Mouse (Mus musculus): ENCODE measurements around the gene Pbx4. TPM values are rescaled to one million over a fixed set of nuclear protein-coding genes. Genes with fewer than 3 reads are reported as not detected.

Pbx4 gene
- polyA plus RNA-seq, 1 experiment = 3.3 TPM

DNA sequence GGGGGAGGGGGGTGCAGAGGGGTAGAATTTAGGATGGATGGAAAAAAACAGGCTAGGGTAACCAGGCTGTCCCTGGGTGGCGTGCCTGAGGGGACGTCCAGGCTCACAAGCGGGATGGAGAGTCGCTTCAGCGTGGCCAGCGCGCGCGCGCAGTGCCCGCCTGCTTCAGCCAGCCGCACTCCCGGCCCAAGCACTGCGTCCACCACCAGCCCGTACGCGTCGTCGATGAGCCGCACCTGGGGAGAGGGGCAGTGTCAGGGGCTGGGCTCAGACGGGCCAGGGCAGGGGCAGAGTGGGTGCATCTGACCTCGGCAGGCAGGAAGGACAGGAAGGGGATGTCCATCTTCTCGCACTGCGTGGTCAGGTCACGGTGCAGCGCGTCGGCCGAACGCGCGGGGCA is 56.6 kb downstream of the Pbx4 start:
- 4% methylated on average over 32 of the region's 32 CpGs for WGBS
- no peak for DNase-seq (ENCODE audit: low read depth, low spot score)

DNA sequence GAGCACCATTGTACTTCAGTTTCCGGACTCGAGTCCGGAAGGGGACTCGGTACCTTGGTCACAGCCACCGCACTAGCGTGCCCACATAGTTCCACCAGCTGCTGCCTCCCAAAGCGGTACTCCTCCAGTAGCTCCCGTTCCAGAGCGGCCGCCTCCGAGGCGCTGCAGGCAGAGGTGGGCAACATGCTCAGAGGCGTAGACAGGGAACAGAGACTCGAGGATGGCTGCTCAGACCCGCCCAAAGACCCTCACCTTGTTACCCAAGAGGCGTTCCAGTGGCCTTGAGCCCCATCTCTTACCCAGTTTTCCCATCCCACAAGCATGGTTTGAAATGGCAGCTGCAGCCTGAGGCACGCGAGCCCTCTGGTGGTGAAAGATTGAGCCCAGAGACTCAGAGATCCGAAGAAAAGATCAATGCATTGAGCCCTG is 58.5 kb downstream of the Pbx4 start:
- DNase-seq (ENCODE audit: low read depth, low spot score) = no peak
- 59% methylated on average over 19 of the region's 19 CpGs for WGBS

DNA sequence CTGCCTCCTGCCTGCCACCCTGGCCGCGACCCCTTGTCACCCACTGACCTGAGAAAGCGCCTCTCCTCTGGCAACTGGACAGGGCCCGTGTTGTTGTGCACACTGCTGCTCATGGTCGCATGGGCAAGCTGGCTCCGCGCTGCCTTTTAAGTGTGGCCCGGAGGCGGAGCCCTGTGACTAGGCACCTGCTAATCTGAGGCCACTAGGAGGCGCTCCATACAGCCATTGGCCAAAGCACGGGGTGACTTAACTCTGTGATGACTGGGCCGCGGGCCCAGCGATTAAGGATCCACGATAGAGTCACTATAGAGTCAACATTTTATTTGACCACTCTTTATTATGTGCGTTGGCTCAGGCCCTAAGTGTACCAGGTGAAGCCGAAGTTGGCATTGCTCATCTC is 61.6 kb downstream of the Pbx4 start:
- no peak for DNase-seq (ENCODE audit: low read depth, low spot score)
- 67% methylated on average over 17 of the region's 17 CpGs for WGBS

DNA sequence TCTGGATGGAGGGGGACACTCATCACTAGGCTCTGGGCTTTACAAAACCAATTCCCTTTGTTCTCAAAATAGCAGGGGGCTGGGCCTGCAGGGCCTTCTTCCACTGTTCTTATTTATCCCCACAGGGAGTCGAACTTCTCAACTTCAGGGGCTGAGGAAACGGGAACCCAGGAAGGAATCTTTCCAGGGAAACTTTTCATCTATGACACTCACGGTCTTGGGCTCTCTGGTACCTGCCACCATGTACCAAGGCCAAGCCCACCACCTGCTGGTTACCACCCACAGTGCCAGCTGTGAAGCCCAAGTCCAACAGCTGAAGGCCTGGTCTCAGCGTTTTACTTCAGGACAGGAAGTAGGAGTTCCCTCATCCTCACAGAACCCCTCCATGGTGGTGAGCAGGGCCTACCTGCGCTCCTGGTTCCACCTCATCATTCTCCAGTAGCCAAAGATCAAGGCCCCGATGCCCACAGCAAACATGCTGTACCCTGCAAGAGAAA is 62.6 kb downstream of the Pbx4 start:
- DNase-seq (ENCODE audit: low read depth, low spot score) = no peak
- WGBS = 66% methylated on average over 6 of the region's 6 CpGs

DNA sequence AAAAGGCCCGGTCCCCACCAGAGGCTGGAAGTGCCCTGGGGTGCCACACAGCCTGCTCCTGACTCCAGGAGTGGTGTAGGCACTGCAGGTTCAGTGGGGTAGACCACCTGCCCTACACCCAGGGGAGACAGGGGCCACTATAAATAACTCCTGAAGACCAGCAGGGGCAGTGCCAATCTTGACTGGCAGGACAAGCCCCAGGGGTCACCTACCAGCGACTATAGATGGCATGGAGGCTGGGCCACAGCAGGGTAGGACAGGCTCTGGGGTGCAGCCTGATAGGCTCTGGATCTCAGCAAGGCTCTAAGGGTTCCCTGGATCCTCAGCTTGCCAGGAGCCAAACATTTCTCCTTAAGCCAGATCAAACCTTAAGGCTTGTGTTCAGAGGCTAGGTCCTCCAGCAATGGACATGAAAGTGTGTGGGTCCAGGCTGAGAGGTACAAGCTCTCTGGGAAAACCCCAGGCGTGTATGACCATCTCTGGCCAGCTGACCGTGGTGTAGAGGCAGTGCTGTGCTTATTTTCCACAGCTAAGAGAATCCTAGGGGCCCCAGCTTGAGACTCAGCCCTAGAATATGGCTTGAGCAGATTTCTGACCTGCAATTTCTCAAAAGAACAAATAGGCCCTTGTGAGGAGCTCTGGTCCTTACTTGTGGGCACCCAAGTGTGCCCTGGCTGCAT is 63.6 kb downstream of the Pbx4 start:
- 67% methylated on average over 4 of the region's 4 CpGs for WGBS
- DNase-seq (ENCODE audit: low read depth, low spot score) = no peak

DNA sequence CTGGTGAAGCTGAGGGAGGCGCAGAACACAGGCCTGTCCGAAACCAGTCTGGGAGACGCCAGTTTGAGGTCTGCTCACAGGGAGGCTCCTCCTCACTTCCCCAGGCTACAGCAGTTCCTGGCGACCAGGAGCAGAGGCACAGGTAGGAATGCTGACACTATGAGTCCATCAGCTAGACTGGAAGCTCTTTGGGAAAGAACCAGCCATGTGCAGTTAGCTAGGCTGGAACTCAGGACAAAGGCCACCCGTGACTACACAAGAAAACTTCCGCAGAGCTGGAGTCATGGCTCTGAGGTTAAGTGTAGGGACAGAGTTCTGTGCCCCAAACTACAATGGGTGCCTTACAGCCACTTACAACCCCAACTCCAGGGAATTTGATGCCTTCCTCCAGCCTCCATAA is 65.6 kb downstream of the Pbx4 start:
- 79% methylated on average over 6 of the region's 6 CpGs for WGBS
- no peak for DNase-seq (ENCODE audit: low read depth, low spot score)

DNA sequence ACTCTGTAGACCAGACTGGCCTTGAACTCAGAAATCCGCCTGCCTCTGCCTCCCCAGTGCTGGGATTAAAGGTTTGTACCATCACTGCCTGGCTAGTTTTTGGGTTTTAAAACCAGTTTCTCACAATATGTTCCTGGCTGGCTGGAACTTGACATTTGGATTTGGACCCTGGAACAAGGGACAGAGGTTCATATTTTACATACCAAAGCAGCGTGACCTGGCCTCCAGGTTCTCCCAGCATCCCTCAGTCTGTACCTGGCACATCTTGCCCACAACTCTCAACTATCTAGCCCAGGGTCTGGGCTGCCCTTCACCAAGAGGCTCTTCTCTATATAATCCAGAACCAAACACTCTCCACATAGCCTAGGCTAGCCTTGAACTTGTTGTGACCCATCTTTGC is 67.6 kb downstream of the Pbx4 start:
- DNase-seq (ENCODE audit: low read depth, low spot score) = no peak
- WGBS = 82% methylated on average over 2 of the region's 2 CpGs

DNA sequence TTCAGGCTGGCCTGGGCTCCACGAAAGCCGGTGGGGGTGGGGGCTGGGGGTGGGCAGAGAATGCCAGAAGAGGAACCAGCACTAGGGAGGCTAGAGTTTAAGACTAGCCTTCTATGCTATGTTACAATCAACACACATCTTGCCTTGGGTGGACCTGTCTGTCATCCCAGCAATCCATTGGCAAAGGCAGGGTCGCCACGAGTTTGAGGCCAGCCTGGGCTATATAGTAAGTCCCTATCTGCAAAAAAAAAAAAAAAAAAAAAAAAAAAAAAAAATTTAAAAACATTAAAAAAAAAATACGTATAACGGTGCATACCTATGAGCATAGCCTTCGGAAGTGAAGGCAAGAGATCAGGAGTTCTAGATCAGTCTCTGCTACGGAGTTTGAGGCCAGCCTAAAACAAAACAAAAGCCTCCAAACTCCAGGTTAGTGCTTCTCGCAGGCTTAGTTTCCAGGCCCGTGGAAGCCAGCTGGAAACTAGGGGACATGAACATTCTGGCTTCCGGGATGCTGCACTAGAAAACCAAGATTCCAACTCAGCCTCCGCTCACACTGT is 68.7 kb downstream of the Pbx4 start:
- WGBS = 9% methylated on average over 12 of the region's 12 CpGs
- no peak for DNase-seq (ENCODE audit: low read depth, low spot score)

DNA sequence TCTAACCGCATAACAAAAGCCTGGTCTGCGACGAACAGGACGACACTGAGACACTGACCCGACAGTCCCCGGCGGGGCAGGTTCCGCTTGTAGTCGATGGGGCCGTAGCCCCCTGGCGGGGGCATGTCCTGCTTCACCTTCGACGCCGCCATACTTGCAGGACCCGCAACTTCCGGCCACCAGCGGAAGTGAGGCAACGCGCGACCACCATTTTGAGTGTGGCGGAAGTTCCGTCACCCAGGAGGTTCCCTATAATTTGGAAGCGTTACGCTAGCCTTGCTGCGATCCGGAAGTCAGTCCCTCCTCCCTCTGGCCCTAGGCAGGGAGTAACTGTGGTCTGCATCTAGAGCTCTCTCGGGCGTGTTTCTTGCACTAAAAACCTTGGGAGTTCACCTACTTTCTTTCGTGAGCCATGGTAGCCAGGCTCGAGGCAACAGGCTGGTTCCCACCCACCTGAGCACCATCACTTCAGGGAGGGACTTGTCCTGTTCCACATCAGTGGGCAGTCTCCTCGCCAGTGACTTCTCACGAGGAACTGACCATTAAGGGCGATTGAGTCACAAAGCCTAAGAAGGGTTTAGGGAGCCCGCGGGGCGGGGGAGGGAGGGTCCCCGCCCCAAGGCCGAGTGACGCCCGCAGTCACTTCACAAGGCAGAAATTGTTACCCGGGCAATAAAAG is 69.3 kb downstream of the Pbx4 start:
- DNase-seq (ENCODE audit: low read depth, low spot score) = peak; percentile 61
- WGBS = under 1% methylated on average over 41 of the region's 41 CpGs

DNA sequence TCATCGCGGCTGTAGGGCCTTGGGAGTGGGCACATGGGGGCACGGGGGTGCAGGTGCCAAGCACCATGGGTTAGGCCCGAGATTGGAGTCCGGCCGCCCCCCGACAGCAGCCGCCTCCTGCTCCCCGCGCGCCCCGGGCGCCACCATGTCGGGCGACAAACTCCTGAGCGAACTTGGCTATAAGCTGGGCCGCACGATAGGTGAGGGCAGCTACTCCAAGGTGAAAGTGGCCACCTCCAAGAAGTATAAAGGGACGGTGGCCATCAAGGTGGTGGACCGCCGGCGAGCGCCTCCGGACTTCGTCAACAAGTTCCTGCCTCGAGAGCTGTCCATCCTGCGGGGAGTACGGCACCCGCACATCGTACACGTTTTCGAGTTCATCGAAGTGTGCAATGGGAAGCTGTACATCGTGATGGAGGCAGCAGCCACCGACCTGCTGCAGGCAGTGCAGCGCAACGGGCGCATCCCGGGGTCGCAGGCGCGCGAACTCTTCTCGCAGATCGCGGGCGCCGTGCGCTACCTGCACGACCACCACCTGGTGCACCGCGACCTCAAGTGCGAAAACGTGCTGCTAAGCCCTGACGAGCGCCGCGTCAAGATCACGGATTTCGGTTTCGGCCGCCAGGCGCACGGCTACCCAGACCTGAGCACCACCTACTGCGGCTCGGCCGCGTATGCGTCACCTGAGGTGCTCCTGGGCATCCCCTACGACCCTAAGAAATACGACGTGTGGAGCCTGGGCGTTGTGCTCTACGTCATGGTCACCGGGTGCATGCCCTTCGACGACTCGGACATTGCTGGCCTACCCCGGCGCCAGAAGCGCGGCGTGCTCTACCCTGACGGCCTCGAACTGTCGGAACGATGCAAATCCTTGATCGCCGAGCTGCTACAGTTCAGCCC is 70.1 kb downstream of the Pbx4 start, which contains the start of the genes Tssk6, Ndufa13 and Yjefn3:
Gene Tssk6, plus strand, starts transcription at position 22 of the 900 bp plus-strand sequence.
Gene Ndufa13, minus strand, starts transcription at position 396 of the 900 bp plus-strand sequence.
Gene Yjefn3, minus strand, starts transcription at position 550 of the 900 bp plus-strand sequence.
- 3% methylated on average over 89 of the region's 89 CpGs for WGBS
- DNase-seq (ENCODE audit: low read depth, low spot score) = no peak

DNA sequence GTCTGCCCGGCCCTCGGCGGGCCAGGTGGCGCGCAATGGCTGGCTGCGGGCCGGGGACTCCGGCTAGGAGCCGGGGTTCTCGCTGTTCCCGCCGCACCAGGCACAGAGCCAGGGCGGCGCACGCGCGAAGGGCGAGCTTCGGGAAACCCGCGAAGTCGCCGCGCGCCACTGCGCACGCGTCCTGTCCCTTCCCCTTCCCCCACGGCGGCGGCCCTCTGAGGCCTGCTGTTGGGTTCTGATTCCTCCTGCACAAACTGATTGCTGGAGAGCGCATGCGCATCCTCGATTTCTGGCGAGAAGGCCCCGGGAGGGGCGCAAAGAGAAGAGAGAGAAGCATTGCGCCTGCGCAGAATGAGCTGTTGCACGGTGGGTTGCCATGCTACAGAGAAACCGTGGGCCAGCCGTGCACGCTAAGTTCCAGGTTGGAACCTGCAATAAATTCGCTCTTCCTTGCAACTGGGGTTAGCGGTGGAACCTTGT is 70.8 kb downstream of the Pbx4 start:
- DNase-seq (ENCODE audit: low read depth, low spot score) = peak; percentile 93
- under 1% methylated on average over 45 of the region's 45 CpGs for WGBS

DNA sequence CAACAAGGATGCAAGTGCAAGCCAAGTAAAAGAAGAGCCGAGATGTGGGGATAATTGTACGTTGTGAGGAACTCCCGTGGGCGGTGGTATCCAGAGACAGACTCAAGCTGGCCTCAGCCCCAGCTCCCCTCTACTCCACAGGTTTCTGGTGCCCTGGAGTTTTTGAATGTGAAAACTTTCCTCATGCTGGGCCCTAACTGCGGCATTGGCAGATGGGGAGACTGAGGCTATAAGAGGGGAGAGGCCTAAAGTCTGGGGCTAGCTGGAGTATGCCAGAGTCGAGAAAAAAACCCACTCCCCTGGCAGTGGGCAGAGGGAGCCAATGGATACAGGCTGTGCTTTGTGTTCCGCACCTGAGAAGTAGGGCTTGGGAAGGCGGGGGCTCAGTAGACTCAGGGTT is 71.8 kb downstream of the Pbx4 start:
- no peak for DNase-seq (ENCODE audit: low read depth, low spot score)
- WGBS = 88% methylated on average over 8 of the region's 8 CpGs

DNA sequence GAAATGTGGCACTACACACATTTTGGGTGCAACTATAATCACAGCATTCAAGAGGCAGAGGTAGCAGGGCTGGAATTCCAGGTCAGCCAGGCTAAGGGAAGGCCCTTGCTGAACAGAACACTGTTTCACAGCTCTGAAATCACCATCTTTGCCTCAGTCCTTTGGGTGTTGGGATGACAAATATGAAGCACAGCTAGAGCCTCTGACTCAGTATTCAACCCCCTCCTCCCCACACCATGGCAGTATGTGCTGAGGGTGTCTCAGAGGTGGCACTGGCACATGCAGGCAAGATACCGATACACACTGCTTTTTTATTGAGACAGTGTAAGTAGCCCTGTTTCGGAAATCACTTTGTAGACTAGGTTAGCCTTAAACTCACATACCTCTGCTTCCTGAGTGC is 74.0 kb downstream of the Pbx4 start:
- WGBS = 56% methylated on average over 2 of the region's 2 CpGs
- DNase-seq (ENCODE audit: low read depth, low spot score) = no peak

DNA sequence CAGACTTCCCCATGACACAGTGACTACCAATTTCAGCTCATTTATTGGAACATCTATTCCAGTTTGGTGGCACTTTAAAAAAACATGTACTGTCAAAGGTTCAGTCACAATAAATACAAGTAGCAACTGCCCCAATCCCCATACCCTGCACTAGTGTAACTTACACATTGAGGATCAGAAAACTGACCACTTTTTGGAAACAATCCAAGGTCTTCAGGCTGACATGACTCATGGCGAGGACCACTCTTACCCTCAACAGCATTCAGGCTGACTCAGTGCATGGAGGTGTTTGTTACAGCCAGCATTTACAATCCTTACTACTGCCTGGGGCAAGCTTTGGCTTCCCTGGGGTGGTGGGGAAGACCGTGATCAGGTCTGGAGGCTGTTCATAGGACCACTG is 74.8 kb downstream of the Pbx4 start:
- WGBS = 84% methylated on average over 2 of the region's 2 CpGs
- no peak for DNase-seq (ENCODE audit: low read depth, low spot score)

DNA sequence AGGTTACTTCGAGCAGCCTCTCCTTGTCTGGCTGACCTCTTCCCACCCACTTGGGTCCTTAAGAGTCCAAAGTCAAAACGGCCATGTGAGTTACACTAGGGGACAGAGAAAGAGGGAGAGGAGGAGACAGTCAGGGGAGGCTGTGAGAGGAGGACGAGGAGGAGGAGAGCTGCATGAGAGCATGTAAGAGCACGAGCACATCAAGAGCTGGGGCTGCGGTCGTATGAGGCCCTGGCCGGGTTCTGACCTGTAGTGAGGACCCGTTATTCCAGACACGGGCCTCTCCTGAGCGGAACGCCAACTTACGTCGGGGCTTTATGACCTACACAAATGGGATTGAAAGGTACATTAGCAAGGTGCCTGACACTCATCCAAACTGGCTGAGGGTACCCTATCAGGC is 79.6 kb downstream of the Pbx4 start:
- WGBS = 91% methylated on average over 13 of the region's 13 CpGs
- DNase-seq (ENCODE audit: low read depth, low spot score) = no peak

DNA sequence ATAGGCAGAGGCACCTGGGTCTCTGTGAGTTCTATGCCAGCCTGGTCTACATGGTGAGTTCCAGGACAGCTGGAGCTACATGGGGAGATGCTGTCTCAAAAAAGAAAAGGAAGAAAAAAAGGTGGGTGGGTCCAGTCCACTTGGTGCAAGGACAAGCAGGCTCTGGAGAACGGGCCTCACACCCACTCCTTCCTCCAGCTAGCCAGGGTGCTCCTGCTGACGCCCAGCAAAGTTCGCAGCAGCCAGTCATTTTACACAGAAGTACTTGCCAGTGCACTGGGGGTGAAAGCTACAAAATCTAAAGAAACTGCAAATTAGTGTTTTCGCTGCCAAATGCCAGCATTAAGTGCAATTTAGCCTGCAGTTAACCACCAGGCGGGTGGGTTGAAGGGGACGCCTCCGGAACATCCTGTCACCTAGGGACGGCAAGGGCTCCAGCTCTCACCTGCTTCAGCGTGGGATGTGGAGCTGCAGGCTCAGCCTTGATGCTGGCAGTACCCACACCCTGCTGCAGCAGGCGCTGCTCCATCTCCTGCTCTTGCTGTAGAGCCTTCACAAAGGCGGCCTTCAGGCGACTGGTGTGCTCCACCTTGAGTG is 80.3 kb downstream of the Pbx4 start:
- no peak for DNase-seq (ENCODE audit: low read depth, low spot score)
- WGBS = 89% methylated on average over 12 of the region's 12 CpGs

DNA sequence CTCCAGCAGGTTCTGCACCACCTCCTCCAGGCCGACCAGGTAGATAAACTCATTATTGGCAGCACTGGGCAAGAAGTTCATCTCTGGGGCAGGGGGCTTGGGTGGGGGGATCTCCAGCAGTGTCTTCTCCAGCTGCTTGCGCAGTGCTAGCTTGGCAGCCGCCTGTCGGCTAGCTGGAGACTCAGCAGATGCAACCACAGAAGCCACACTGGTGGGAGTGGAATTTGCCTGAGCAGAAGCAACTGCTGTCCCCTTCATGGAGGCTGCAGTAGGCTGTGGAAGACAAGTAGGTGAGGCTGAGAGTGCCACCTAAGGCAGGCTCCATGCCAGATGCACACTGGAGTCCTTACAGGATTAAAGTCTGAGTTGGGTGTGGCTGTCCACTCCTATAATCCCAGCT is 82.2 kb downstream of the Pbx4 start:
- 83% methylated on average over 4 of the region's 4 CpGs for WGBS
- DNase-seq (ENCODE audit: low read depth, low spot score) = no peak

DNA sequence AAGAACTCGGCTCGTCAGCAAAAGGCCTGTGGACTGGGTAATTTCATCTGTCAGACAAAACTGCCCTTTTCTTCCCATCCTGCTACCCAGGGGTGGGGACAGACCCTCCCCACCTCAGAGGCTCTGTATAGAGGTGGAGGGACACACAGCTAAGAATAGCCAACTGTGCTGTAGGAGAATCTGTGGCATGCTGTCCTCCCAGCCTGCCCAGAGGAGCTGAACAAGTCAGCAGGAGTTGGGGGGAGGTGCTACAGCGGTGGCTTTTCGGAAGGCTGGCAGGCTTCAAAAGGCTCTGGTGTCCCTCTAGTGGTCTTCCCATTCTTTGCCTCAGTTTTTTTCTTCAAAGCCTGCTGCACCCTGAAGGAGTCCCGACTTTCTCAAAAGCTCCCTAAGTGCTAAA is 83.5 kb downstream of the Pbx4 start:
- DNase-seq (ENCODE audit: low read depth, low spot score) = no peak
- 71% methylated on average over 5 of the region's 5 CpGs for WGBS

DNA sequence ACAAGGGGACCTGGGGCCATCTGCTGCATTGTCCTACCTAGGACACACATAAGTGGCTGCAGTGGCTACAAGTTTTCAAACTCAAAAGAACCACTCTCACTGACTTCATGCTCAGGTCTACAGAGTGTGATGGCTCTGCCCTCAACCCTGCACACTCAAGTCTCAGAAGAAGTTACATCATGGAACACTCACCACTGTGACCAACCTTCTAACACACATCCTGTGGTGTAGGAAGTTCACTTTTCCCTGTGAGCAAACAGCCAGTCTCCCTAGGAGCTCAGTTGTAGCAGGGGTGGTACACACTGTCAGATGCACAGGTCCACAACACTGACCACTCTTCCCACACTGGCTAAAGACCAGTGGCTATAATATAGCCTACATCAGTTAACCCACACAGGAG is 86.2 kb downstream of the Pbx4 start:
- DNase-seq (ENCODE audit: low read depth, low spot score) = no peak

All from large intestine, adult 2 months (tissue).